In the genomic region with DNA sequence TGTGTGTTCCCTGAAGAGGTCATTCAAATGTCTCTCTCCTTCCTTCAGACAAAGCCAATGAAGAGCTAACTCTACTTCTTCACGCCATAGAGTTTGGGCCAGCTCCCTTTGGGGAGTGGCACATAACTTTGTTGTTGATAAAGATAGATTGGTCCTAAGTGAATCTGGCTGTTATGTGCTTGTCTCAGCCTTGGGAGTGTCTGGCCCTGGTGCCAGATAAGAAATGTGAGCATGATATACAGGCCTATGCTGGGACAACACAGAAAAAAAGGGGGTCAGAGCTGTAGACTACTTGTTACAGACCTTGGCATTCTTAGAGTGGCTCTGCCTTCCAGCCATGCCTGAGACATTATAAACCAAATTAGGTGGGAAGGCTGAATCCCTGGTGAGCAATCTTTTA, we compare ENCODE assay signal across 13 mouse cellular contexts. TPM values are rescaled to one million over a fixed set of nuclear protein-coding genes. Genes with fewer than 3 reads are reported as not detected.
DNase-seq lines count a peak whose midpoint lies in the region; ATAC-seq lines count a peak whose summit lies in the region.
"Had no signal": no experiment of that assay in that cellular context is flagged by ENCODE, and none has a peak within 500 bp of the region (broad histone marks: within the 10 kb centered on the region; RNA-seq: fewer than 3 reads in every experiment).

No protein-coding gene starts in this region.

- H3K4me1 ChIP-seq in kidney, embryonic 15.5 days = peaks cover 36% of the 10 kb centered on the region
- H3K4me1 ChIP-seq in intestine, embryonic 16.5 days (ENCODE audit: control insufficient read depth, insufficient read depth, low read length) = peaks cover 18% of the 10 kb centered on the region

- H3K4me2 ChIP-seq in kidney, embryonic 15.5 days = peak overlapping the region; percentile 59
- peak overlapping the region; percentile 66; the same call in 1 of the 2 replicates for H3K4me2 ChIP-seq in intestine, embryonic 16.5 days (ENCODE audit: low read depth, low read length)

- DNase-seq in adrenal gland, adult 2 months = peak; percentile 32
- DNase-seq in adrenal gland, postnatal 10 days = no peak
- DNase-seq in kidney, postnatal 14 days = no peak
- DNase-seq in layer of hippocampus, adult 8-10 months (ENCODE audit: low spot score in 2 of 2) = no peak
- no peak for DNase-seq in layer of hippocampus, adult 9-11 months
- DNase-seq: cerebellum, adult 9-10 months; kidney, postnatal 10 days had no signal

- H3K36me3 ChIP-seq in kidney, embryonic 15.5 days = peaks cover 26% of the 10 kb centered on the region
- H3K36me3 ChIP-seq in intestine, embryonic 16.5 days (ENCODE audit: control insufficient read depth, insufficient read depth, low read length) = peaks cover under 1% of the 10 kb centered on the region; the same call in 1 of the 2 replicates

- WGBS in kidney, embryonic 15.5 days = 58% methylated on average over 1 of the region's 1 CpGs
- WGBS in intestine, embryonic 16.5 days = 59% methylated on average over 1 of the region's 1 CpGs

- H3K9ac ChIP-seq in kidney, embryonic 15.5 days = no peak overlapping the region
- H3K9ac ChIP-seq in intestine, embryonic 16.5 days (ENCODE audit: low read depth, low read length) = no peak overlapping the region

- H3K9me3 ChIP-seq in kidney, embryonic 15.5 days (replicated peaks) = no peaks in the 10 kb centered on the region
- no peaks in the 10 kb centered on the region for H3K9me3 ChIP-seq in intestine, embryonic 16.5 days (ENCODE audit: control insufficient read depth, low read length)
- H3K9me3 ChIP-seq: embryonic facial prominence, embryonic 12.5 days; midbrain, embryonic 12.5 days had no signal

- ATAC-seq in kidney, embryonic 15.5 days (replicated peaks; ENCODE audit: low FRiP score) = no peak
- no peak for ATAC-seq in intestine, embryonic 16.5 days
- ATAC-seq in megakaryocyte progenitor cell, adult 5-6 weeks (replicated peaks; ENCODE audit: poor library complexity) = peak; percentile 59

- no peak overlapping the region for H3K27ac ChIP-seq in kidney, embryonic 15.5 days
- H3K27ac ChIP-seq in intestine, embryonic 16.5 days (ENCODE audit: low read length) = no peak overlapping the region

- H3K27me3 ChIP-seq in kidney, embryonic 15.5 days = no peaks in the 10 kb centered on the region
- no peaks in the 10 kb centered on the region for H3K27me3 ChIP-seq in intestine, embryonic 16.5 days (replicated peaks; ENCODE audit: control insufficient read depth, insufficient read depth, low read length)
- H3K27me3 ChIP-seq: embryonic facial prominence, embryonic 12.5 days had no signal

- no peak overlapping the region for H3K4me3 ChIP-seq in kidney, embryonic 15.5 days (replicated peaks)
- no peak overlapping the region for H3K4me3 ChIP-seq in intestine, embryonic 16.5 days (ENCODE audit: low read length)

RNA-seq across cellular contexts. Expression of gene Akap8l, which starts 14.9 kb away (rescaled TPM):
- total RNA-seq in adrenal gland, adult 2 months (2021) = 100 to 1,000 TPM in 1 of 2 experiments, 10 to 100 TPM in 1; 74.1 to 117 TPM
- 398 and 521 TPM in 2 replicates for polyA plus RNA-seq in adrenal gland, adult 2 months (2012; rRNA removed)
- total RNA-seq in adrenal gland, postnatal 10 days (2021) = 100 to 1,000 TPM in 1 of 2 experiments, 10 to 100 TPM in 1; 61.0 to 112 TPM
- polyA plus RNA-seq in kidney, embryonic 15.5 days (2015; fragmentation: Nextera tagmentation; extraction: Ambion mirVana) = 109 and 128 TPM in 2 replicates
- 66.3 and 73.0 TPM in 2 replicates for polyA plus RNA-seq in intestine, embryonic 16.5 days (2015; fragmentation: Nextera tagmentation; extraction: Ambion mirVana)
- total RNA-seq in megakaryocyte progenitor cell, adult 5-6 weeks (2015) = 50.1 and 53.2 TPM in 2 replicates
- 55.8 and 59.4 TPM in 2 replicates for total RNA-seq in megakaryocyte progenitor cell, adult 5-6 weeks (2017)
- 100 to 1,000 TPM; 160 to 279 (median 221) TPM for total RNA-seq in layer of hippocampus, adult 8-10 months (2022)

RNA-seq across cellular contexts. Expression of gene Wiz, which starts 23.9 kb away (rescaled TPM):
- 10 to 100 TPM; 45.9 to 48.9 TPM for total RNA-seq in adrenal gland, adult 2 months (2021)
- polyA plus RNA-seq in adrenal gland, adult 2 months (2012; rRNA removed) = 58.3 and 64.0 TPM in 2 replicates
- total RNA-seq in adrenal gland, postnatal 10 days (2021) = 10 to 100 TPM; 38.3 to 44.9 TPM
- polyA plus RNA-seq in kidney, embryonic 15.5 days (2015; fragmentation: Nextera tagmentation; extraction: Ambion mirVana) = 25.6 and 26.5 TPM in 2 replicates
- polyA plus RNA-seq in intestine, embryonic 16.5 days (2015; fragmentation: Nextera tagmentation; extraction: Ambion mirVana) = 17.5 and 18.9 TPM in 2 replicates
- 31.1 and 35.7 TPM in 2 replicates for total RNA-seq in megakaryocyte progenitor cell, adult 5-6 weeks (2015)
- 4.0 and 5.1 TPM in 2 replicates for total RNA-seq in megakaryocyte progenitor cell, adult 5-6 weeks (2017)
- 10 to 100 TPM; 44.5 to 52.9 (median 47.4) TPM for total RNA-seq in layer of hippocampus, adult 8-10 months (2022)

RNA-seq across cellular contexts. Expression of gene Rasal3, which starts 38.1 kb away (rescaled TPM):
- 1 to 10 TPM; 1.2 to 1.6 TPM for total RNA-seq in adrenal gland, adult 2 months (2021)
- polyA plus RNA-seq in adrenal gland, adult 2 months (2012; rRNA removed) = 3.3 and 4.1 TPM in 2 replicates
- 1 to 10 TPM; 4.5 to 4.9 TPM for total RNA-seq in adrenal gland, postnatal 10 days (2021)
- polyA plus RNA-seq in kidney, embryonic 15.5 days (2015; fragmentation: Nextera tagmentation; extraction: Ambion mirVana) = 0.33 and 0.95 TPM in 2 replicates
- polyA plus RNA-seq in intestine, embryonic 16.5 days (2015; fragmentation: Nextera tagmentation; extraction: Ambion mirVana) = 1.4 and 2.0 TPM in 2 replicates
- total RNA-seq in megakaryocyte progenitor cell, adult 5-6 weeks (2015) = 48.0 and 53.2 TPM in 2 replicates
- 21.5 and 26.3 TPM in 2 replicates for total RNA-seq in megakaryocyte progenitor cell, adult 5-6 weeks (2017)
- 10 to 100 TPM in 2 of 4 experiments, 1 to 10 TPM in 2; 3.8 to 16.9 (median 8.9) TPM for total RNA-seq in layer of hippocampus, adult 8-10 months (2022)

RNA-seq across cellular contexts. Expression of gene Akap8, which starts 44.3 kb away (rescaled TPM):
- 10 to 100 TPM; 58.1 to 88.6 TPM for total RNA-seq in adrenal gland, adult 2 months (2021)
- 79.3 and 90.7 TPM in 2 replicates for polyA plus RNA-seq in adrenal gland, adult 2 months (2012; rRNA removed)
- total RNA-seq in adrenal gland, postnatal 10 days (2021) = 10 to 100 TPM; 70.8 to 94.5 TPM
- 117 and 119 TPM in 2 replicates for polyA plus RNA-seq in kidney, embryonic 15.5 days (2015; fragmentation: Nextera tagmentation; extraction: Ambion mirVana)
- 75.0 and 75.7 TPM in 2 replicates for polyA plus RNA-seq in intestine, embryonic 16.5 days (2015; fragmentation: Nextera tagmentation; extraction: Ambion mirVana)
- 64.1 and 76.7 TPM in 2 replicates for total RNA-seq in megakaryocyte progenitor cell, adult 5-6 weeks (2015)
- total RNA-seq in megakaryocyte progenitor cell, adult 5-6 weeks (2017) = 116 and 161 TPM in 2 replicates
- total RNA-seq in layer of hippocampus, adult 8-10 months (2022) = 100 to 1,000 TPM in 3 of 4 experiments, 10 to 100 TPM in 1; 94.2 to 118 (median 109) TPM

RNA-seq across cellular contexts. Expression of gene Pglyrp2, which starts 58.7 kb away (rescaled TPM):
- under 1 TPM; 0.29 to 0.35 TPM for total RNA-seq in adrenal gland, adult 2 months (2021)
- 0.82 and 0.87 TPM in 2 replicates for polyA plus RNA-seq in adrenal gland, adult 2 months (2012; rRNA removed)
- 10 to 100 TPM; 13.5 to 36.1 TPM for total RNA-seq in adrenal gland, postnatal 10 days (2021)
- not detected in 2 replicates for polyA plus RNA-seq in kidney, embryonic 15.5 days (2015; fragmentation: Nextera tagmentation; extraction: Ambion mirVana)
- 0.42 and 0.79 TPM in 2 replicates for polyA plus RNA-seq in intestine, embryonic 16.5 days (2015; fragmentation: Nextera tagmentation; extraction: Ambion mirVana)
- 0.59 and 2.5 TPM in 2 replicates for total RNA-seq in megakaryocyte progenitor cell, adult 5-6 weeks (2015)
- 0.75 and 2.2 TPM in 2 replicates for total RNA-seq in megakaryocyte progenitor cell, adult 5-6 weeks (2017)
- not detected for total RNA-seq in layer of hippocampus, adult 8-10 months (2022)
- polyA plus RNA-seq: limb, embryonic 11.5 days; midbrain, embryonic 12.5 days had no signal
